Mouse (Mus musculus) thymus, postnatal 36 days (tissue): ENCODE results near the gene Pola2.

Experiments
- DNase-seq, 2 experiments: peaks; one replicate each; pipeline ENCODE4 v3.0.0; 2022; ENCODE audit warnings: mixed read lengths in 2 of 2

Pola2 gene

DNA sequence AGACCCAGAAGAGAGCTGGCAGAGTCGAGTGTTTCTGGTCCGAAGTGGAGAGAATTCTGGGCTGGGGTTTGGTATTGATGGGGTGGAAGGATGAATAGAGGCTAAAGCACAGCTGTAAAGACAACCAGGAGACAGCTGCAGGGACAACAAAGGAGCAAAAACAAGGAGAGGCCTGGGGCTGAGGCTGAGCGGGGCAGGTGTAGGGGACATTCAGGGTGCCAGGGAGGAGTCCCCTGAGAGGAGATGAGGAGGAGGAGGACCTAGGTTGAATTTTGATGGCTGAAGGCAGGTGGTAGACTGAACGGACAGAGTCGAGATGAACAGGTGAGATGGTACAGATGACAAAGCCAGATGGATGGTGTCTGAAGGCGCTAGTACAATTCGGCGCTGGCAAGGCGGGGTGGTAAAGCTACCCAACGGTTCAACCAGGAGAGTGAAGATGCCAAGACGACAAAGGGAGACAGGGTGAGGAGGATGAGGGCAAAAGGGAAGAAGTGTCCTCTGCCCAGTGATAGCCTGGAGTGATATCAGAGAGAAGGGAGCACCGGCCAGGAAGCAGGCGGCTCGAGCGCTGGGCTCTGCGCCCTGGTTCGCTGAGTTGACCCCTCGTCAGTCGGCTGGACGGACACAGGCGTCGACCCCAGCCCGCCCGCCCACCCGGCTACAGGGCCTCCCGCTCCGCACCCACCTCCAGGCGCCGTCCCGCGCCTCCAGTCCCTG, 70.6 kb downstream of the Pola2 start:
- peak in 1 of 2 experiments; percentile 36 for DNase-seq

- no peak for DNase-seq
Observed at GRCm38 (mm10) chr19:5892735-5893134, 71.3 kb downstream of the Pola2 start.

DNA sequence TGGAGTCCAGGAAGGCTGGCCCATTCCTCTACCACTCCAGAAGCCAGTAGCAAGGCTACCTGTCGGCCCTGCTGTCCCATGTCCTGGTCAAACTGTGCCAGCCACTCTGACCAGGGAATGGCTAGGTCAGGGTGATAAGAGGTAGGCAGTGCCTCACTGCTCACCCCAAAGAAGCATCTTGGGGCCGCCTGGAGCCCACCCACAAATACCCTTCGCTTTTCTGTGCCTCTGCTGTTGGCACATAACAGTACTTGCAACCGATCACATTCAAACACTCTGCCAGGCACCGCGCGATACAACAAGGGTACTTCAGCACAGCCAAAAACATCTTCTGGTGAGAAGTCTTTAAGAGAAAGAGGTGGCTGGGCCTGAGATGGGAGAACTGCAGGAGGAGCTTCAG, 71.7 kb downstream of the Pola2 start:
- no peak for DNase-seq

GRCm38 (mm10) chr19:5891521-5892258, 72.3 kb downstream of the Pola2 start:
- DNase-seq = no peak
